Mouse (Mus musculus) heart, postnatal 25 days (tissue): ENCODE measurements around the gene Dcpp1. TPM values are rescaled to one million over a fixed set of nuclear protein-coding genes. Genes with fewer than 3 reads are reported as not detected.
"Not testable (repeated sequence)": the region's sequence is repeated elsewhere in the genome, so short reads cannot be mapped to it uniquely, and the experiment has no call there.

Source experiments
- DNase-seq: peaks from one replicate; pipeline ENCODE4 v3.0.0; 2022; ENCODE audit warnings: low spot score
- intact Hi-C: fragments of 180-260 bp; cut with DNase I; formaldehyde crosslinking; loops from one replicate; pipeline ENCODE4 v1.15.1; 2025
- total RNA-seq, 2 experiments: library from RNA; stranded (reverse); gene quantifications; 2 replicates each; pipeline ENCODE4 v1.2.3; 2021

Dcpp1 gene
- total RNA-seq, result not detected

DNA sequence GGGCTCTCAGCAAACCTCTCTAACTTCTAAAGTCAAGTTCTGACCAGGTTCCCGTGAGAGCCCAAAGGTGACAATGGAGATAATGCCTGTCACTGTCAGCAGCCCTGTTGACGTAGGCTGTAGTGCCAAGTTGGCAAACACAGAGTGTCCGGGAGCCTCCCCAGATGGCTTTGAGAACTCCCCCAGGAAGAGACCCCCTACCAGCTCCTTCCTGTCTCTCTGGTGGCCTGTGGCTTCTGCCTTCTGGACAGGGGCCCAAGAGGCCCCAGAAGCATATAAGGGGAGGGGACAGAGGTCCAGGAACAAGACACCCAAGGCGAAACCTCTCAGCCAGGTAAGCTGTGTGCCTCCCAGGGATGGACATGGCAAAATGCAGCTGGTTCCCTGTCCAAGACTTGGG lies at the start of gene Dcpp1, which contains the start of gene Dcpp2:
Gene Dcpp1 (plus strand): TSS at position 301 of the 400 bp plus-strand sequence.
Gene Dcpp2 (plus strand): TSS at position 305 of the 400 bp plus-strand sequence.
- intact Hi-C loops, DNase-seq: not testable (repeated sequence)

DNA sequence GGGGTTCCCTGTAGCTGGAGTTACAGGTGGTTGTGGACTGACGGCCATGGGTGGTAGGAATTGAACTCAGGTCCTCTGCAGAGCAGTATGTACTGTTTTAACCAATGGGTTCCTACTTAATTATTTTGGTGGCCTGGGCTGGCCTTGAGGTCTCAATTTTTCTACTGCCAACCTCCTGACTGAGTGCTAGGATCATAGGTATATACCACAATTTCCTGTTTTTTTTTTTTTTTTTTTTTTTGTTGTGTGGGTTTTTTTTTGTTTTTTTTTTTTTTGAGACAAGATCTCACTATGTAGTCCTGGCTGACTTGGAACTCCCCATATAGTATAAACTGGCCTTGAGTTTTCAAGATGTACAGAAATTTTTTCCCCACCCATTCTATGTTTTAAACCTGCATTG lies 49.5 kb upstream of the Dcpp1 start:
- intact Hi-C loops, result no loop called here
- no peak for DNase-seq

DNA sequence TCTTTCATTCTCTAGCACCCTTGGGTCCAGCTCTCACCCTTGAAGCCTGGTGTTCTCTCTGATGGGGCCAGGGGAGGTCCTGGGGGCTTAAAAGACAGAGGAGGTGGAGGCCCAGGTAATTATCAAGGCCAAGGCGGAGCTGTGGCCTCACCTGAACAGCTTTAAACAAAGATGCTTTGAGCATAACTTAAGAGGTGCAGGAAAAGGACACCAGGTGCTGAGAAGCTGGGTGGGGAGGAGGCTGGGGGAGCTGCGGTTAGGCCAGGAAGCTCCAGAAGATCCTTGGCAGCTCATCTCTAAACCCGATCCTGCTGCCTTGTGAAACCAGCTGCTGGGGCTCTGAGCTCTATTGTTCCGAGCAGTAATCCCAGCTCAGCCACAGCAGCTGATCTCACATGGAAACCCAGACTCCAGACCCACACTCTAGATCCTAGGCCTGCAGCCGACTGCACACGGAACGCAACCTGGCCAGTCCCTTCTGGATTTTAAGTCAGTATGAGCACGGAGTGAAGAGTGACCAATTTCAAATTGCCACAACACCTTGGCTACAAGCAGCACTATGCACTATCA lies 44.6 kb upstream of the Dcpp1 start, which contains the start of gene Prss33:
Gene Prss33 (minus strand): TSS at position 51 of the 570 bp plus-strand sequence.
- intact Hi-C loops, result no loop called here
- DNase-seq, result no peak

DNA sequence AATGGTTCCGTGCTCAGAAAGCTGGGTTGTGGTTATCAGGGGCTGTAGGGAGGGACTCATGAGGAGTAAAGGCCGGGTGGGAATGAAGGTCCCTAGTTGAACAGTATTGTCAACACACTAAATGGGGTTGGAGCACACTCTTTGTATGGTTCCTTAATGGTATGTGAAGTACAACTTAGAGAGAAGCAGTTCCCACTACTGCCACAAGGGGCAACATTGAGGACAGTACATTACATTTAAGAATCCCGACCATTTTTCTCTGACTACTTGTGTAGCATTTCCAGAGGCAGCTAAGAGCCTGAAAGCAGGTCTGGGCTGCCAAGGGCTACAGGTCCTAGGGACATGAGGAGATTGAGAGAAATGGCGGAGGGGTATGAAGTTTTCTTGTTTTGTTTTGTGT lies 39.5 kb upstream of the Dcpp1 start:
- intact Hi-C loops, result loop anchor here (2.0 to 5.0 kb wide), 2 partner anchors 64 to 94 kb away; partner anchors contain the start of gene Kremen2
- no peak for DNase-seq

DNA sequence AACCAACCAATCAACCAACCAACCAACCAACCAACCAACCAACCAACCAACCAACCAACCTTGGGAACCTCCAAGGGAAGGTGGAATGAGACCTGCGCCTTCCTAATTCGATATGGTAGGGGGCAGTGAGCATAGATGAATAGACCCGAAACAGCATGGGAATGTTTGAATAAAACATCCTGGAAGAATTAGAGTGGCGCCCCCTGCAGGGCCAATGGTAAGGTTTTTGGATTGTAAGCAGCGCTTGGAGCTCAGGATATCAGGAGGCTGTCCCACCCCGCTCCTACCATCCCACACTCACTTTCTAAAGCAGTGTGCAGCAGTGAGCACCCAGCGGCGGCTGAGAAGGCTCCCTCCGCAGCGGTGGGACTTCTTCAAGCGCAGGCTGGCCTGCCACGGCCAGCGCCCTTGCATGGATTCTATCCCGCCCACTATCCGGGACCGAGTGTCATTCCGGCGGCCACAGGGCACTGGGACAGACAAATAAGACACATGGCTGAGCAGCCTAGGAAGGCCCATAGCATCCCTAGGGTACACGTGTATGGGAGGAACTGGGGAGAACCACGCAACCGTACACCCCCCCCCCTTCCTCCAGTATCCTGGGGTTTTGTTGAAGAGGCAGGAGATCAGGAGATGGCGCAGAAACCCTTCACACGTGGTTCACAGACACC lies 37.4 kb upstream of the Dcpp1 start:
- intact Hi-C loops, result loop anchor here (5.0 kb wide), 1 partner anchor 96 kb away; the partner anchor contains the start of gene Kremen2
- DNase-seq, result no peak

DNA sequence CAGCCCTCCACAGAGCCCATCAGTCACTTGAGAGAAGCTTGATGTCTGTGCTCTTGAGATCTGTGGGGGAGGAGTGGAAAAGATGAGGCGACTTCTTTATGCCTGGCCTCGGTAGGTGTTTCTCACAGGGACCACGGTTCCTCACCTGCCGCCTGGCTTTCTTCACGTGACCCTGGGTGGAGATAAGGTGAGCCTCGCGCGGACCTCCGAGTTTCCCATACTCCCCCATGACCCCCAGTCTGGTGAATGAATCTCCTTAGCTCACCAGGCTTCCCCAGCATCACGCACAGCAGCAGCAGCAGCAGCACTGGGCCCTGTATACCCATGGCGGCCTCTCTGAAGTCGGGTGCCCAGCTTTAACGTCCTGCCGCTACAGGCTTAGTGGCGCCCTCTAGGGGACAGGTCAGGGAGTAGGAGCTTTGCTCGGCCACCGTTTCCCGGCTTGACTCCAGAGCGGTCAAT lies 36.8 kb upstream of the Dcpp1 start, which contains the start of the genes Prss32 and Prss41:
Gene Prss32 (plus strand): TSS at position 44 of the 462 bp plus-strand sequence.
Gene Prss41 (minus strand): TSS at position 361 of the 462 bp plus-strand sequence.
- no peak for DNase-seq
- intact Hi-C loops, result loop anchor here (5.0 kb wide), 1 partner anchor 97 kb away; the partner anchor contains the start of gene Kremen2

DNA sequence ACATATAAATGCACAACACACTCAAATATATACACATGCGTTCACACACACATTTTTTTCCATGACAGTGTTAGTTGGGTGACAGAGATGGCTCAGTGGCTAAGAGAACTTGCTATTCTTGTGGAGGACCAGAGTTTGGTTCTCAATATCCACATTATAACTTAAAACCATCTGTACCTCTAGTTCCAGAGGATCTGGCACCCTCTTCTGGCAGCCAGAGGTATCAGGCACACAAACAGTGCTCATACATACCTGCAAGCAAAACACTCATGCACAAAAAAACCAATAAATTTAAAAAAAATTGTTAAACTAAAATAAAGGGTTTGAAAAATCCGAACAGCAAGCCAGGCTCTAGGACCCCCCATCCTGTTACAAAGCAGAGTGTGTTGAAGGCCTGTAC lies 30.6 kb upstream of the Dcpp1 start:
- intact Hi-C loops, result no loop called here
- no peak for DNase-seq

DNA sequence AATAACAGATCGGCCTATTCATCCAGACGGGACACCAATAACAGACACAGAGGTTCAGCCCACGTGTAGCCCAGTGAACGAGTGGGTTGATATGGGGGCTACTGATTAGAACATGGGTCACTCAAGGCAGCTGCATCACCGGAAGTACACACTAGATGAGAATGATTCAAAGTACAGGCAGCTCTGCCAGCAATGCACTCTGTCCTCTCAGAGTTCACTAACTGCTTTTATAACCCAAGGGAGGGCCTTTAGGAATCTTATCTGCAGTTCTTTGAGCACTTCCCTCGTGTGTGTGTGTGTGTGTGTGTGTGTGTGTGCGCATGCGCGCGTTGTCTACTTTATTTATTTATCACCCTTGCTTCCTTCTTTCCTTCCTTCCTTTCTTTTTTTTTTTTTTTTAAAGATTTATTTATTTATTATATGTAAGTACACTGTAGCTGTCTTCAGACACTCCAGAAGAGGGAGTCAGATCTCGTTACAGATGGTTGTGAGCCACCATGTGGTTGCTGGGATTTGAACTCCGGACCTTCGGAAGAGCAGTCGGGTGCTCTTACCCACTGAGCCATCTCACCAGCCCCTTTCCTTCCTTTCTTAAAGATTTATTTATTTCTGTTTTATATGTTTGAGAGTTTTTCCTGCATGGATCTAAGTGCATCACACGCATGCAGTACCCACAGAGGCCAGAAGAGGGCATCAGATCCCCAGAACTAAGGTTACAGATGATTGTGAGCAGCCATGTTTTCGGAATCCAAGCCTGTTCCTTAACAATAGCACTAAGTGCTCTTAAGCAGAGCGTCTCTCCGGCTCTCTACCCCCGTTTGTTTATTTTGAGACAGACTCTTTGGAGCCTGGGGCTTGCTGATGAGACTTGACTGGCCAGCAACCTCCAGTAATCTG lies 29.6 kb upstream of the Dcpp1 start:
- no peak for DNase-seq
- intact Hi-C loops, result loop anchor here (1.0 kb wide), 1 partner anchor 109 kb away; no protein-coding TSS in a partner anchor

DNA sequence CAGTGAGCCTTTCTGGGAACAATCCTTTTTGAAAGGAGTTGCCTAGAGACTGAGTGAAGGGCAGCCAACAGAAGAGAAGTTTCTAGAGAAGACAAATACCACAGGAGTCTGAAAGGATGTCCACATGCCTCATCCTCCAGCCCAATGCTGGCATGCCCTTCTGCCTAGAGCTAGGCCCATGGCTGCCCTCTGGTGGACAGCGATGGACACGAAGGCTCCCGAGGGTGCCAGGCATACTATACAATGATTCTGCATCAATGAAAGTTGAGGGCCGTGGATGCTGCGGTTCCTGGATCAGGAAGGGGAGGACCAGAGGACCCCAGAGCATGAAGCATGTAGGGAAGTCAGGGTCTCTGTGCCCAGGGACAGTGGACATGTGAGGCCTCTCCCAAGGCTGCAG lies 27.4 kb upstream of the Dcpp1 start:
- DNase-seq, result no peak
- intact Hi-C loops, result no loop called here

DNA sequence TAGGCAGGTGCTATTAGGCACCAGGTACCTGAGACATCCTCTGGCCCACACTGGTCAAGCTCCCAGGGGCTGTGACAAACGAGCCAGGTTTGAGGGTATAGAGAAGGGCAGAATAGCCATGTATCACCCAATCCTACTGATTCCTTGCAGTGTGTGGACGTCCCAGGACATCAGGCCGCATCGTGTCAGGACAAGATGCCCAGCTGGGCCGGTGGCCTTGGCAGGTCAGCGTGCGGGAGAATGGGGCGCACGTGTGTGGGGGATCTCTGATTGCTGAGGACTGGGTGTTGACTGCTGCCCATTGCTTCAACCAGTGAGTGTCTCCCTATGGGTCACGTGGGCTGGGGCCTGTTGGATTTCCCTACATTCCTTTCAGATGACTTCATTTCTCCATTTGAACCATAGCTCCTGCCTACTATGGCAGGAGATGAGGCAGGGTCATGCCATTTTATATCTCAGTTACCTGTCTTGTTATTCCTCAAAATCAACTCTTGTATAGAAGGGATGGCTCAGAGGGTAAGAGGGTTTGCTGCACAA lies 26.4 kb upstream of the Dcpp1 start:
- intact Hi-C loops, result no loop called here
- no peak for DNase-seq

DNA sequence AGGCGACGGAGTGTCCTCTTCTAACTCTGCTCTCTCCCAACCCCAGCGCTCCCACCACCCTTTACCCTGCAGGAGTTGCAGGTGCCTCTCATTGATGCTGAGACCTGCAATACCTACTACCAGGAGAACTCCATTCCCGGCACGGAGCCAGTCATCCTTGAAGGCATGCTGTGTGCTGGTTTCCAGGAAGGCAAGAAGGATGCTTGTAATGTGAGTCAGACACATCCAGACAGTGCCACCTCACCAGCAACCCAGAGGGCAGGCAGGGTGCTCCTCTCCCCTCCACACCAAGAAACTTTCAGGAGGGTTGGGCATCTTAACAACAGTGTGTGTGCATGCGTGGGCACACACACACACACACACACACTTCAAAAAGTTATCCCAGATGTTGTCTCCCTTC lies 23.5 kb upstream of the Dcpp1 start:
- DNase-seq, result no peak
- intact Hi-C loops, result no loop called here

DNA sequence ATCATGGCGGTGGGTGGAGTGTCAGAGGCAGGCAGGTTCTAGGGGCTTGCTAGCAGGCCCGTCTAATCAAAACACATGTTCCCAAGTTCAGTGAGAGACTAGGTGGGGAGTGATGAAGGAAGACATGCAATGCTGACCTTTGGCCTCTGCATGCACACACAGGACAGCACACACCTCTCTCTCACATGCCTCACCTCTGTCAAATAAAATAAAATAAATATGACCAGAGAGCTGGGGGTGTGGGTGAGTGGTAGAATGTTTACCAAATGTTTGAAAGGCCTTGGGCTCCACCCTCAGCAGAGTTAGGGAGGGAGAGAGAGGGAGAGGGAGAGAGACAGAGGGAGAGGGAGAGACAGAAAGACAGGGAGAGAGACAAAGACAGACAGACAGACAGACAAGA lies 22.8 kb upstream of the Dcpp1 start:
- intact Hi-C loops, result no loop called here
- no peak for DNase-seq

DNA sequence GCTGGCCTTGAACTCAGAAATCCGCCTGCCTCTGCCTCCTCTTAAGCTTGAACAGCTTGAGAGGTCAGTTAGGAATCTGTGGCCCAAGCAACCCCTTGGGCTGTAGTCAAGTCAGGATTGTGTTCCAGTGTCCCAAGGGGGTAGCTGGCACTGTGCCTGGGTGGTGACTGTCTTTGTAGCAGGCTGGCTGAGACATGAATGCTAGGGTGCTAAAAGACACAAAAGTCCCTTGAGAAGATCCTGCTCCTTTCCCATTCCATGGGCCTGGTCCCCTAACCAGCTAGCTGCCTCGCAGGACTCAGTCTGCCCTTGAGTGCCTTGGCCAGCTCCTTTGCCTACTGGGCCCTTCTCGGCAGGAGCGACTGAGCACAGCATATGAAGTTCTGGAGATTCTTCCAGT lies 17.8 kb upstream of the Dcpp1 start:
- intact Hi-C loops, result no loop called here
- DNase-seq, result no peak

DNA sequence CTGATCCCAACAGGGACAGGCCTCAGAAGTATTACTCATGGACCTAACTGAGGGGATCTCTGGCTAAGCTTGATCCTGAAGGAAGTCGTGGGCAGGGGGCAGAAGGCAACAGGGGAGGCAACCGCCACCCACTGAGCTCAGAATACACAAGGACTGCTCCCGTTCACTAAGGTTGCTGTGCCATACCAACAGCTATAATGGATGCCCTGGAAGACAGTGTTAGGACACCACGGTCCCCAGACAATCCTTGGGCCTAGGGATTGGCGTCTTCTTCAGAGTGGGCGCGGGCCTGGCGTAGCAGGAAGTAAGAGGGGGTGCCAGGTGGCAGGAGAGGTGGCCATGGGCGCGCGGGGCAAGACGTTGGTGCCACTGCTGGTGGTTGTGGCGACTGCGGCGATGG lies 12.9 kb upstream of the Dcpp1 start, which contains the start of gene Prss21:
Gene Prss21 (plus strand): TSS at position 301 of the 400 bp plus-strand sequence.
- intact Hi-C loops, result no loop called here
- DNase-seq, result no peak

DNA sequence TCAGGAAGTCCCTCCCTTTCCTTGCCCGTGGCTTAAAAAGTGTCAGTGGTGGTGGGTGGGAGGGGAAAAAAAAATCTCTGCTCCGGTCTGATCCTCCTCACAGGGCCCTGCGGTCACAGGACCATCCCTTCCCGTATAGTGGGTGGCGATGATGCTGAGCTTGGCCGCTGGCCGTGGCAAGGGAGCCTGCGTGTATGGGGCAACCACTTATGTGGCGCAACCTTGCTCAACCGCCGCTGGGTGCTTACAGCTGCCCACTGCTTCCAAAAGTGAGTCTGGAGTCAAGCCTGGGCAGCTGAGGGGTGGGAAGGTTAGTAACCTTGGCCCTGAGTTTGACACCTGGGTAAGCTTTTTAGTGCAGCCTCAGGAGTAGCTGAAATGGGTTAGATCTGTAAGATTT lies 12.2 kb upstream of the Dcpp1 start:
- DNase-seq, result no peak
- intact Hi-C loops, result no loop called here

DNA sequence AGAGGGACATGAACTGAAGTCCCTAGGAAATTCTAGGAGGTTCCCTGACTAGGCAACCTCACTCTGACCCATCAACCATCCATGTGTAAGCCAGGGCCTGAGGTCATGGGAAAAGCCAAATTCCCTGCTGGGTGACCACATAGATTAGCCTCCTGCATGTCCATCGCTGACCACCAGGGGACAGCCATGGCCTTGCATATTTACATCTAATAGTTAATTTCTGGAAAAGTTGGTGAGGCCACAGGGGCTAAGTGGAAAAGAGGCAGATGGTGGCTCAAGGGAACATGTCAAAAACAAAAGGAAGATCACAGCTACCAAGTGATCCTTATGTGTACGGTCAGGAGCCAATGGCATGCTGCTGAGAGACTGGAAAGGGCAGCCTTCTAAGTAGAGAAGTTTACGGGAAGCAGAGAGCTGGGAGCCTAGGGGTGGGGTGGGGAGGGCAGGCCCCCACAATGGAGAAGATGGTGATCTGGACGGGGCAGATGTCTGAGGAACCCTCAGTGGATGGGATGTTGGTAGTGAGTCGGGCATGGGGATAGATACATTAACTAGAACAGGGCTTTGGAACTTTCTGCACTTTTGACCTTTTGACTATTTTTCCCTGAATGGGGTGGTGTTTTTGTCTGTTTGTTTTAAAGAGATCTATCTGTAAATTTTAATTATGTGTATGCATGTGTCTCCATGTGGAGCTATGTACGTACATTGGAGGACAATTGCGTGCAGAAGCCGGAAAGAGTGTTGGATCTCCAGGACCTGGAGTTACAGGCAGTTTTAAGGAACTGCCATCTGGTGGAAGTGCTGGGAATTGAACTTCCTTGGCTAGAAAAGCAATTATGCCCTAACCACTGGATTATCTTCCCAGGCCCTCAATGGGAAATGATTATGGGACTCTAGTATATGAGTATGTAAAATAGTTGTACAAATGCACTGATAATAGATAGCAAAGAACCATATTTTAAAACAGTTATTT lies 6.5 kb upstream of the Dcpp1 start:
- intact Hi-C loops, result loop anchor here (1.0 kb wide), 1 partner anchor 86 kb away; no protein-coding TSS in a partner anchor
- no peak for DNase-seq

DNA sequence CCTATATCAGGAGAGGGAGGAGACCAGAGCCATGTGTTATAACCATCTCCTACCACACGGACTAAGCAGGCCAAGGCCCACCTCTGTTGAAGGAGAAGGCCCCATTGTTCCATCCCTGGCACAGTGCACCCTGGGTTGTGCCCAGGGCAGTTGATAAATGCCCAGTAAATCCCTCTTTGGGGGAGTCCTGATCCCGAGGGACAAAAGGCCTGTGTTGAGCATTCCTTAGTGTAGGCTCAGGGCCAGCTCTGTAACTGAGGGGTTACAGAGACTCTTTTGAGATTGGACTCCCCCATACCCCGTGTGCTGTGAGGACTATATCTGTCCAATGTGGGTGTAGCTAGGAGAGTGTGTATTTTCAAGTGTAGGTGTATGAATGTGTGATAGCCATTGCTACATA lies 3.9 kb upstream of the Dcpp1 start:
- no peak for DNase-seq
- intact Hi-C loops, result no loop called here

DNA sequence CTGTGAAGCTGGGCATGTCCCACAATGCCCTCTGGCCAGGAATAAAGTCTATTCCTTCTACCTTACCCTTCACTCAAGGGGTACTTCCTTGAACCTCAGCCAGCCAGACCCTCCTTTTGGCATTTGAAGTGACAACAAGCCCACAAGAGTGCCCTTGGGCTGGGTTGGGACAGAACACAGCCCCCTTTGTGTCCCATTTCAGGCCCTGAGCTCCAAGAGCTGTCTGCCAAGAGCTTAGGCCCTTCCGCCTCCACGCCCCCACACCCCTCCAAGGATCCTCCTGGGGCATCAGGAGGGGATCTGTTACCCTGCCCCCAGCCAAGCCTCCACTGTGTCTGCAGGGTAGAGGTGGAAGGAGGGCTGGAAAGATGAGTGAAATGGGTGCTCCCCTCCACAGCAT lies 3.5 kb upstream of the Dcpp1 start:
- no peak for DNase-seq
- intact Hi-C loops, result no loop called here

DNA sequence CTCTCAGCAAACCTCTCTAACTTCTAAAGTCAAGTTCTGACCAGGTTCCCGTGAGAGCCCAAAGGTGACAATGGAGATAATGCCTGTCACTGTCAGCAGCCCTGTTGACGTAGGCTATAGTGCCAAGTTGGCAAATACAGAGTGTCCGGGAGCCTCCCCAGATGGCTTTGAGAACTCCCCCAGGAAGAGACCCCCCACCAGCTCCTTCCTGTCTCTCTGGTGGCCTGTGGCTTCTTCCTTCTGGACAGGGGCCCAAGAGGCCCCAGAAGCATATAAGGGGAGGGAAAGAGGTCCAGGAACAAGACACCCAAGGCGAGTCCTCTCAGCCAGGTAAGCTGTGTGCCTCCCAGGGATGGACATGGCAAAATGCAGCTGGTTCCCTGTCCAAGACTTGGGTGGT lies 36.5 kb downstream of the Dcpp1 start, which contains the start of gene Dcpp3:
Gene Dcpp3 (plus strand): TSS at position 301 of the 400 bp plus-strand sequence.
- intact Hi-C loops, DNase-seq: not testable (repeated sequence)
